Mouse (Mus musculus) gonadal fat pad, adult 2 months (tissue): ENCODE measurements around the gene Asb14. TPM values are rescaled to one million over a fixed set of nuclear protein-coding genes. Genes with fewer than 3 reads are reported as not detected.

ENCODE experiments used
- DNase-seq: peaks from one replicate; pipeline ENCODE4 v3.0.0-alpha.2; 2012; ENCODE audit warnings: low read depth
- polyA plus RNA-seq: library from polyadenylated mRNA; depleted of rRNA; stranded (reverse); fragments of >200 nt; gene quantifications from 2 replicates; pipeline ENCODE4 v1.2.3, GENCODE M21; 2012; rRNA removed

Gene Asb14
- polyA plus RNA-seq, 1 experiment, result 0.39 TPM

DNA sequence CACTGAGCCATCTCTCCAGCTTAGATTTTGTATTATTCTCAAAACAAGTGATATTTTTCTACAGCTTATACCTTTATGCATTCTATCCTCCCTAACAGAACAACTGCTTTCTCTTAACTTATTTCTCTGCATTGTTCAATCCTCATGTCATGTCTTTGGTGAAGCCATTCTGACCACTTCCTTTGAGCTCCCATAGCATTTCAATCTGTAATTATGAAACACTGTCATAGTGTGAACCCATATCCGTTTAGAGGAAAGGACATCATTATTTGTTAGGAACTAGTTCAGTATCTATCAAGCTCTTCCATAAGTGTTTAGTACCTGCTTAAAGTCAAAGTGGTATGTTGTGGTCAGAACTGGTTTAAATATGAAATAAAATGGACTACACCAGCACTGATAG lies 66.2 kb downstream of the Asb14 start:
- no peak for DNase-seq

Other genes with a start within 250 kb of the Asb14 start
- 5.5 and 5.6 TPM in 2 replicates for gene Pde12, start 224.7 kb upstream of the Asb14 start, polyA plus RNA-seq
- gene Dnah12, start 201.3 kb upstream of the Asb14 start, polyA plus RNA-seq, result 0.46 and 0.72 TPM in 2 replicates
- 5.8 and 5.9 TPM in 2 replicates for gene Appl1, start 76.7 kb downstream of the Asb14 start, polyA plus RNA-seq
- 0.22 TPM in 2 replicates for gene Hesx1, start 99.9 kb downstream of the Asb14 start, polyA plus RNA-seq
- 4.0 and 4.3 TPM in 2 replicates for gene Il17rd, start 144.4 kb downstream of the Asb14 start, polyA plus RNA-seq
- gene Arhgef3, start 220.3 kb downstream of the Asb14 start, polyA plus RNA-seq, result 11.9 and 12.2 TPM in 2 replicates